Mouse (Mus musculus) hindbrain, embryonic 12.5 days (tissue): ENCODE measurements around the gene Znrf4. TPM values are rescaled to one million over a fixed set of nuclear protein-coding genes. Genes with fewer than 3 reads are reported as not detected.

Experiments
- polyA plus RNA-seq: library from polyadenylated mRNA; unstranded; fragments of >200 nt; fragmentation: Nextera tagmentation; extraction: Ambion mirVana; gene quantifications from 2 replicates; pipeline ENCODE4 v1.2.1, GENCODE M21; 2016

Znrf4 gene
- polyA plus RNA-seq, 1 experiment from 2014 or later, result not detected

Other genes with a start within 250 kb of the Znrf4 start
- 2.3 and 2.5 TPM in 2 replicates for gene Ticam1, start 235.6 kb downstream of the Znrf4 start, polyA plus RNA-seq
- 37.1 and 37.2 TPM in 2 replicates for gene Plin3, start 219.6 kb downstream of the Znrf4 start, polyA plus RNA-seq
- not detected in 2 replicates for gene Arrdc5, start 212.1 kb downstream of the Znrf4 start, polyA plus RNA-seq
- gene Uhrf1, start 209.1 kb downstream of the Znrf4 start, polyA plus RNA-seq, result 95.7 and 99.9 TPM in 2 replicates
- 75.3 and 86.9 TPM in 2 replicates for gene Kdm4b, start 186.4 kb downstream of the Znrf4 start, polyA plus RNA-seq
- 316 and 326 TPM in 2 replicates for gene Ptprs, start 35.9 kb downstream of the Znrf4 start, polyA plus RNA-seq
- gene Gm20219, start 42.0 kb upstream of the Znrf4 start, polyA plus RNA-seq, result 1.8 and 2.0 TPM in 2 replicates
- 93.5 and 105 TPM in 2 replicates for gene Safb2, start 72.2 kb upstream of the Znrf4 start, polyA plus RNA-seq
- gene Safb, start 72.4 kb upstream of the Znrf4 start, polyA plus RNA-seq, result 161 and 162 TPM in 2 replicates
- gene 2410015M20Rik, start 97.3 kb upstream of the Znrf4 start, polyA plus RNA-seq, result 184 and 193 TPM in 2 replicates
- 1,045 and 1,230 TPM in 2 replicates for gene Rpl36, start 101.0 kb upstream of the Znrf4 start, polyA plus RNA-seq
- gene Lonp1, start 114.5 kb upstream of the Znrf4 start, polyA plus RNA-seq, result 50.6 and 55.5 TPM in 2 replicates
- gene Catsperd, start 115.7 kb upstream of the Znrf4 start, polyA plus RNA-seq, result 0.74 and 0.98 TPM in 2 replicates
- 98.2 and 105 TPM in 2 replicates for gene Ranbp3, start 160.9 kb upstream of the Znrf4 start, polyA plus RNA-seq
- 323 and 382 TPM in 2 replicates for gene Ndufa11, start 205.3 kb upstream of the Znrf4 start, polyA plus RNA-seq
- gene Vmac, start 205.6 kb upstream of the Znrf4 start, polyA plus RNA-seq, result 15.3 and 18.1 TPM in 2 replicates
- 3.9 and 5.1 TPM in 2 replicates for gene Nrtn, start 245.1 kb upstream of the Znrf4 start, polyA plus RNA-seq